Mouse (Mus musculus) hindbrain, embryonic 12.5 days (tissue): ENCODE measurements around the gene Zfp710. TPM values are rescaled to one million over a fixed set of nuclear protein-coding genes. Genes with fewer than 3 reads are reported as not detected.

Source experiments
- ATAC-seq: fragments of 200-750 bp; cut with Nextera tagmentation; 2 replicates; pipeline ENCODE4 v1.8.0; 2017; ENCODE audit warnings: moderate TSS enrichment; ENCODE audit not compliant: low FRiP score
- H3K27ac ChIP-seq: fragments of 300-500 bp; sonication (generic); 2 replicates; pipeline ENCODE4 v1.5.1; 2016; ENCODE audit warnings: mild to moderate bottlenecking
- H3K27me3 ChIP-seq: fragments of 300-500 bp; sonication (generic); 2 replicates; pipeline ENCODE4 v1.6.1; 2016; ENCODE audit warnings: mild to moderate bottlenecking
- H3K36me3 ChIP-seq: fragments of 300-500 bp; sonication (generic); 2 replicates; pipeline ENCODE4 v1.6.1; 2016; ENCODE audit warnings: mild to moderate bottlenecking
- H3K4me1 ChIP-seq: fragments of 300-500 bp; sonication (generic); 2 replicates; pipeline ENCODE4 v1.6.1; 2016
- H3K4me2 ChIP-seq: fragments of 300-500 bp; sonication (generic); replicated peaks from 2 replicates; pipeline ENCODE4 v1.6.1; 2016; ENCODE audit warnings: mild to moderate bottlenecking
- H3K4me3 ChIP-seq: fragments of 300-500 bp; sonication (generic); 2 replicates; pipeline ENCODE4 v1.5.1; 2016; ENCODE audit warnings: mild to moderate bottlenecking
- H3K9ac ChIP-seq: fragments of 300-500 bp; sonication (generic); 2 replicates; pipeline ENCODE4 v1.6.1; 2016; ENCODE audit warnings: mild to moderate bottlenecking, moderate library complexity
- H3K9me3 ChIP-seq: fragments of 300-500 bp; sonication (generic); replicated peaks from 2 replicates; pipeline ENCODE4 v1.6.1; 2016; ENCODE audit warnings: mild to moderate bottlenecking
- WGBS: fragments of 180-500 bp; shearing (Covaris S2); methylation state at CpG from one replicate; pipeline ENCODE4 v1.1.7; 2016; 5-methylcytosine and 5-hydroxymethylcytosine counted together
- polyA plus RNA-seq: library from polyadenylated mRNA; unstranded; fragments of >200 nt; fragmentation: Nextera tagmentation; extraction: Ambion mirVana; gene quantifications from 2 replicates; pipeline ENCODE4 v1.2.1, GENCODE M21; 2016

The Zfp710 gene
- polyA plus RNA-seq, 1 experiment from 2014 or later: 26.0 TPM

DNA sequence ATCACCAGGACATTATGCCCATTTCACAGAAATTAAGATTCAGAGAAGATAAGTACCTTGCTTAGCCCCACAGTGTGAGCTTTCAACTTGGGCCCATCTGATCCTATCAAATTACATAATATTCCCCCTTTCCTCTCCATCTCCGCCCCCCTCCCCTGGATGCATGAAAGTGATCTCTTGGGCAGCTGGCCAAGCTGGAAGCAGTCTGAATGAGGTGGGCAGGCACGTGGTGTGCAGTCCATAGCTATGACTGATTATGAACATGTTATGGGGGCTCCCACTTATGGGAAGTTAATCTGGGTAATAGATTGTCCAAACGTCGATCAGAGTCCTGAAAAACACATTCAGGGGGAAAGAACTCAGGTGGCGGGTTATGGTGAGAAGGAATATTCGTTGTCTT, 27.2 kb downstream of the Zfp710 start:
- H3K27ac ChIP-seq: 0 out of 2 replicates have a peak overlapping the region, but pooled peaks have one; percentile 17
- H3K27me3 ChIP-seq: no peaks in the 10 kb centered on the region
- H3K4me3 ChIP-seq: no peak overlapping the region
- H3K9me3 ChIP-seq: no peaks in the 10 kb centered on the region
- H3K36me3 ChIP-seq: no peaks in the 10 kb centered on the region
- ATAC-seq: no peak
- H3K4me1 ChIP-seq: peaks cover 43% of the 10 kb centered on the region
- H3K9ac ChIP-seq: no peak overlapping the region
- WGBS: 74% methylated on average over 6 of the region's 6 CpGs
- H3K4me2 ChIP-seq: no peak overlapping the region

DNA sequence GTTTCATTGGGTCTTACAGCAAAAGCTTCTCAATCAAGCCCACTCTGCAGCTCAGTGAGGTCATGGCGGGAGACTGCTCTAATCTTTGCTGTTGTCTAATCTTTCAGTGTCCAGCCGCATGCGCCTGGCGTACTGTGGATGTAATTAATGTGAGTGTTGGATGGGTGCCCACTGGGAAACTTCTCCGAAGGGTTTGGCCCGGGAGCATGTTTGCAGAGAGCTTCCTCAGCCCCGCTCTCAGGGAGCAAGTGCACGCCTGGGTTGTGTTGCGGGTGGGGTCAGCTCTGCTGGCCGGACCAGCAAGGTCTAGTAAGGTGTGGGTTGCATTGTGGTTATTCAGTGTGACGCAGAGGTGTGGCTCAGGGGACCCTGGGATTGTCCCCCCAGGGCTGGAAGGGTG, 27.6 kb downstream of the Zfp710 start:
- Histone ChIP-seq H3K4me3 (no peak overlapping the region), H3K4me1 (peaks cover 47% of the 10 kb centered on the region), H3K9me3 (no peaks in the 10 kb centered on the region), H3K27me3 (no peaks in the 10 kb centered on the region), H3K4me2 (no peak overlapping the region), H3K9ac (no peak overlapping the region), H3K27ac (0 out of 2 replicates have a peak overlapping the region, but pooled peaks have one; percentile 17), H3K36me3 (no peaks in the 10 kb centered on the region)
- no peak for ATAC-seq
- 76% methylated on average over 11 of the region's 11 CpGs for whole genome bisulfite sequencing

- H3K27me3 ChIP-seq: no peaks in the 10 kb centered on the region
- ATAC-seq: no peak
- no peaks in the 10 kb centered on the region for H3K36me3 ChIP-seq
- H3K4me2 ChIP-seq: no peak overlapping the region
- no peak overlapping the region for H3K27ac ChIP-seq
- H3K4me3 ChIP-seq: no peak overlapping the region
- H3K4me1 ChIP-seq: peaks cover 50% of the 10 kb centered on the region
- no peak overlapping the region for H3K9ac ChIP-seq
- WGBS: 92% methylated on average over 9 of the region's 9 CpGs
- no peaks in the 10 kb centered on the region for H3K9me3 ChIP-seq
Measured at GRCm38 (mm10) chr7:80053147-80053546, 28.5 kb downstream of the Zfp710 start.

DNA sequence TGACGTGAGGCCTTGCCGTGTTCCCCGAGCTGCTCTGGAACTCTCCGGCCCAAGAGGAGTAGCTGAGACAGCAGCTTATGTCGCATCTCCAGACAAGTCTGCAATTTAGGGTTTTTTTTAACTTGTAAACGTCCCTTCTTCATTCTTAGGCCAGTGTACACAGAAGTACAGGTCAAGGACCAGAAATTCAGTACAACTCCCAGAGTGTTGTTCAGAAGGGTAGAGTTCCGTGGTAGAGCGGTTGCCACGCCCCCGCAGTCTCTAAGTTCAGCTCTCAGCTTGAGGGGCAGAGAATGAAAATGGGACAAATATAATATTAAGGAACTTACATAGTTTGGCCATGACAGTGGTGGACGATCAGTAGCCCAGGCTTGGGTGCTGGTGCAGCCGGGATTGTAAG, 31.2 kb downstream of the Zfp710 start:
- H3K4me2 ChIP-seq: no peak overlapping the region
- H3K27ac ChIP-seq: no peak overlapping the region
- no peak for ATAC-seq
- WGBS: 80% methylated on average over 12 of the region's 12 CpGs
- no peaks in the 10 kb centered on the region for H3K36me3 ChIP-seq
- H3K9me3 ChIP-seq: no peaks in the 10 kb centered on the region
- no peaks in the 10 kb centered on the region for H3K27me3 ChIP-seq
- H3K9ac ChIP-seq: no peak overlapping the region
- H3K4me3 ChIP-seq: no peak overlapping the region
- H3K4me1 ChIP-seq: peaks cover 64% of the 10 kb centered on the region

- Histone ChIP-seq H3K4me3 (no peak overlapping the region), H3K36me3 (no peaks in the 10 kb centered on the region), H3K27ac (peak overlapping the region; percentile 73), H3K9me3 (no peaks in the 10 kb centered on the region), H3K4me1 (peaks cover 62% of the 10 kb centered on the region), H3K27me3 (no peaks in the 10 kb centered on the region), H3K9ac (no peak overlapping the region), H3K4me2 (peak overlapping the region; percentile 3; the same call in 1 of the 2 replicates)
- no peak for ATAC-seq
- WGBS: 42% methylated on average over 4 of the region's 4 CpGs
Measured at GRCm38 (mm10) chr7:80057002-80057691, 32.5 kb downstream of the Zfp710 start.

DNA sequence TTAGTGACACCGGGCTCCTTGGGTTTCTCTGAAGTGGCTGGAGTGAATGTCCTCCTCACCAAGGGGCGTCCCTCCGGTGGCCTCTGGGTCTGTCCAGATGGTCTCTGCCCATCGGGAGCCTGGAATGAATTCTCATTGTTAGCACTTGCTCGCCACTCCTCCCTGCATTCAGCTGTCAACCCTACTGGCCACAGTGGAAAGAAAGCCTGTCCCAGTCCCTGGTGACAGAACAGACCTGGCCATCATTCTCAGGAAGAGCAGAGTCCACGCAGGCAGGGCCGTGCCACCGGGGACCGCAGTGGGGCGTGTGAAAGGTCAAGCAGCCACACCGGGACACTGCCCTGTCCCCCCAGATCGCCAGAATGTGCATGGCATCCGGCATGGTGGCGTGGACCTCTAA, 33.2 kb downstream of the Zfp710 start:
- 11% methylated on average over 14 of the region's 14 CpGs for WGBS
- Histone ChIP-seq H3K27me3 (no peaks in the 10 kb centered on the region), H3K4me1 (peaks cover 62% of the 10 kb centered on the region), H3K9me3 (no peaks in the 10 kb centered on the region), H3K27ac (peak overlapping the region; percentile 73), H3K4me3 (no peak overlapping the region), H3K9ac (no peak overlapping the region), H3K4me2 (peak overlapping the region; percentile 3; the same call in 1 of the 2 replicates), H3K36me3 (no peaks in the 10 kb centered on the region)
- ATAC-seq: peak; percentile 50; the same call in 1 of the 2 replicates

DNA sequence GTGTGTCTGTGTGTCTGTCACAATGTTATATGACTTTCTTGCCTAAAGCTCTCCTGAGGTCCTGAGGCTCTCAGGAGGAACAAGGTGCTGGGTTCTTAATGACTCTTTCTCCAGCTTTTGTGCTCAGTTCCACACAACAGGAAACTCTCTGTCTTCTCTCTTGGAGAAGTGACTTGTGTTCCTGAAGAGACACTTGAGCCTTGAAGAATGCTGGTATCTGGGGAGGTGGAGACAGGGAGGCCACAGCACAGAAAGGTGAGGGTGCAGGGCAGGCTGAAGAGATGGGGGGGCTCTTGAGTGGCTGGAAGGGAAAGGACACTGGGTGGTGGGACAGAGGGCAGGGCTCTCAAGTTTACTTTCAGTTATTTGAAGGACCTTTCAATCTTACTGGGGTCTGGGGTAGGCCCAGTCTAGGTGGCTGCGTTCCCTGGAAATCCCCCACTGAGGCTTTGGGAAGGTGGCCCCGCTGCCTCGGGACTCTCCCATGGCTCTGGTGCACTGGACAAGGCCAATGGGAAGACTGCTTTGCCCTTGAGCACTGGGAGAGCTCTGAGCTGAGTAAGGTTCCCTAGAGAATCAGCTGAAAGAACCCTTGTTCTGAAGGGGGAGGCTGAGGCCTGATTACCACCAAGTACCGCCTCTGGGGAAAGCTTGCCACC, 33.9 kb downstream of the Zfp710 start:
- Histone ChIP-seq H3K36me3 (no peaks in the 10 kb centered on the region), H3K4me2 (peak overlapping the region; percentile 3; the same call in 1 of the 2 replicates), H3K4me3 (no peak overlapping the region), H3K4me1 (peaks cover 70% of the 10 kb centered on the region), H3K27me3 (no peaks in the 10 kb centered on the region), H3K27ac (peak overlapping the region; percentile 73), H3K9ac (no peak overlapping the region), H3K9me3 (no peaks in the 10 kb centered on the region)
- ATAC-seq: no peak
- WGBS: 75% methylated on average over 4 of the region's 4 CpGs

DNA sequence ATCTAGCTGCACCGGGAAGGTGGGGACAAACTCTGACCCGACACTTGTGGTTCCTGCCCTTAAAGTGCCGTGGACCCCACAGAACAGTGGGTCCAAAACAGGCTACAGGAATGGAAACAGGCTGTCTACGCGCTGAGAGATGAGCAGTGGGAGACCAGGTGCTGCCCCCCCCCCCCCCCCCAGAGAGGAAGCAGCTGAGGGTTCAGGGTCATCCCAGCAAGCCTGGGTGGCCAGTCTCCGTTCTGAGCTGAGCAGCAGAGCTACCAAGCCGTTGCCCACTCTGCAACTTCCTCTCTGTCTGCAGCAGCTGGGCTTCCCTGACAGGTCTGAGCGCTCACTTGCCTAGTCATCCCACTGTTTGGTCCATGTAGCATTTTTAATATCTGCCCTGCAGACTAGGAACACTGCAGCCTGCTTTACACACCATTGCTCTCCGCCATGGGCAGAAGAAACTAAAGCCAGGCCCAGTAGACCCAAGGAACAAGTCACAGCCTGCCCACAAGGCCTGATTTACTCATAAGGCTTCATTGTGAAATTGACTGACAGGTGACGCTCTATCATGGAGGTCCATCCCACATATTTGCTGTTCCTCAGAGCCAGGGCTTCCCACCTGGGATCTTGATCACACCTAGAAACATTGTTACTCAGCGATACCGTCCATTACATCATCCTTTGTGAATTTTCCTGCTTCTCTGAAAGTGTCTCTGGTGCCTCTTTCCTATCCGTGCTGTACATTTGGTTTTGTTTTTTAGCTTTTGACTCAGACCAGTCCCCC, 34.6 kb downstream of the Zfp710 start:
- WGBS: 69% methylated on average over 13 of the region's 13 CpGs
- peak overlapping the region; percentile 46; the same call in 1 of the 2 replicates for H3K27ac ChIP-seq
- no peak overlapping the region for H3K9ac ChIP-seq
- H3K4me2 ChIP-seq: no peak overlapping the region
- no peaks in the 10 kb centered on the region for H3K36me3 ChIP-seq
- H3K9me3 ChIP-seq: no peaks in the 10 kb centered on the region
- no peak for ATAC-seq
- H3K4me3 ChIP-seq: no peak overlapping the region
- no peaks in the 10 kb centered on the region for H3K27me3 ChIP-seq
- peaks cover 74% of the 10 kb centered on the region for H3K4me1 ChIP-seq

DNA sequence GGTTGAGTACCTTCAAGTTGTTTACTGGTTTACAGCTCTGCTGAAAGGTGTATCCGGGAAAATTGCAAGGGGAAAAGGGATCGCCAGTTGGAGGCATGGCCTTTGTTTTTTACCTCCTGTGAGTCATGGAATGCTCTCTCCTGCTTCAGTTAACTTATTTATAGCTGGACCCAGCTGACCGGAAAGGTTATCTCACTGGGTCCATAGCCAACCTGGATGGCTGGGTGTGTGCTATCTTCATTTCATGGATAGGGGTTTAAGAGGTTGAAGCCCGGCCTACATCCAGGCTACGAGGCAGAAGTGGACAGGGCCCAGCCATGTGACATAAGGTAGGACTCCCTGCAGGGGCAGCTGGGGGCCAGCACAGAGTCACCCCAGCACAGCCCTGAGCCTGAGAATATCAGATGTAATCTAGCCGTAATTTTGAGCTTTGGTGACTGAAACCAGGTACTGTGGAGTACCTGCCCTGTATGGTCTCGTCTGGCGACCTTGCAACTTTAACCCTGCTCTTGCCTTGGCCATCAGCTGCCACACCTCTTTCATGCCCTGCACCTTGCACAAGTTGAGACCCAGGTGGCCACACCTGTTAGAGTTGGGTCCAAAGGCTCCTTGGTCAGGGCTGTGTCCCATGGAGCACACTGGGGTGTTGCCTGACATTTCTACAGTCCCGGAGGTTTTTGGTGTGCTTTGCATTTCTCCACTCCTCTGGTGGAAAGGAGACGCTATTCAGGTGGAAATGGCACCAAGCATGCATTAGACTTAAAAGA, 35.6 kb downstream of the Zfp710 start:
- H3K9me3 ChIP-seq: no peaks in the 10 kb centered on the region
- no peak for ATAC-seq
- no peaks in the 10 kb centered on the region for H3K36me3 ChIP-seq
- H3K4me2 ChIP-seq: no peak overlapping the region
- 84% methylated on average over 10 of the region's 10 CpGs for WGBS
- no peak overlapping the region for H3K4me3 ChIP-seq
- no peak overlapping the region for H3K27ac ChIP-seq
- no peak overlapping the region for H3K9ac ChIP-seq
- H3K27me3 ChIP-seq: no peaks in the 10 kb centered on the region
- H3K4me1 ChIP-seq: peaks cover 77% of the 10 kb centered on the region

DNA sequence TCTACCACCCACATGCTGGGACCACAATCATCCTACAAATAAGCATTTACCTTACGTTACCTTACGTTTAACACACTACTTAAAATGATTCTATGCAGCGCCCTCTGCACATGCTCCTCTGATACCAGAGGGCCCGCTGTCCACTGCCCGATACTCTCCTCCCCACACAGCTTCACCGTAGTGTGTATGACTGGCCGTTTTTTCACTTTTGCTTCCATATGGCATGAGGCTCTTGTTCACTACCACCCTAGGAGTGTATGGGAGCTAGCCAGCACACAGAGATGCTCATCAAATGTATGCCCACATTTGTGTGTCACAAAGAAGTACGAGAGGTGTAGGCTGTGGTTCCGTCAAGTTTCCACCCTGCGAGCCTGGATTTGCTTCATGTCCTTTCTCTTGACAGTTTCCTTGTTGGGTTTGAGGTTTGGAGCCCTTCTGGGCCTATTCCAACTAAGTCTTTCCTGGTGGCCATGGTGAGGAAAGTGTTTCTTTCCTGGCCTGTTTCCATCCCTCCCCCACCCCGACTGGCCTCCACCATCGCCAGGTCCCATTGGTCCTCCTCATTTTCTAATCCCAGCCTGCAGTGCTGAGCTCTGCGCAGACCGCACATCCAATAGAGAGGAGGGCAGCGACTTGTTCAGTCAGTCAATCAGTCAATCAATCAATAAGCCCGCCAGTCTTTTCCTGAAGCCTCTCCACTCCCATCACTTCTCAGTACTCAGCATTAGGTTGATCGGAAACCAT, 37.6 kb downstream of the Zfp710 start:
- no peaks in the 10 kb centered on the region for H3K36me3 ChIP-seq
- no peak overlapping the region for H3K4me3 ChIP-seq
- H3K4me2 ChIP-seq: no peak overlapping the region
- H3K9ac ChIP-seq: no peak overlapping the region
- ATAC-seq: no peak
- 85% methylated on average over 17 of the region's 17 CpGs for WGBS
- no peaks in the 10 kb centered on the region for H3K27me3 ChIP-seq
- no peaks in the 10 kb centered on the region for H3K9me3 ChIP-seq
- peaks cover 65% of the 10 kb centered on the region for H3K4me1 ChIP-seq
- H3K27ac ChIP-seq: no peak overlapping the region

- Histone ChIP-seq H3K4me1 (peaks cover 61% of the 10 kb centered on the region), H3K27me3 (no peaks in the 10 kb centered on the region), H3K27ac (no peak overlapping the region), H3K9me3 (no peaks in the 10 kb centered on the region), H3K4me3 (no peak overlapping the region), H3K9ac (0 out of 2 replicates have a peak overlapping the region, but pooled peaks have one; percentile 8), H3K36me3 (no peaks in the 10 kb centered on the region), H3K4me2 (0 out of 2 replicates have a peak overlapping the region, but pooled peaks have one; percentile 2)
- 61% methylated on average over 5 of the region's 5 CpGs for WGBS
- no peak for ATAC-seq
Measured at GRCm38 (mm10) chr7:80063244-80063643, 38.6 kb downstream of the Zfp710 start.
